ENCODE assay signal across 20 mouse cellular contexts in the genomic region with DNA sequence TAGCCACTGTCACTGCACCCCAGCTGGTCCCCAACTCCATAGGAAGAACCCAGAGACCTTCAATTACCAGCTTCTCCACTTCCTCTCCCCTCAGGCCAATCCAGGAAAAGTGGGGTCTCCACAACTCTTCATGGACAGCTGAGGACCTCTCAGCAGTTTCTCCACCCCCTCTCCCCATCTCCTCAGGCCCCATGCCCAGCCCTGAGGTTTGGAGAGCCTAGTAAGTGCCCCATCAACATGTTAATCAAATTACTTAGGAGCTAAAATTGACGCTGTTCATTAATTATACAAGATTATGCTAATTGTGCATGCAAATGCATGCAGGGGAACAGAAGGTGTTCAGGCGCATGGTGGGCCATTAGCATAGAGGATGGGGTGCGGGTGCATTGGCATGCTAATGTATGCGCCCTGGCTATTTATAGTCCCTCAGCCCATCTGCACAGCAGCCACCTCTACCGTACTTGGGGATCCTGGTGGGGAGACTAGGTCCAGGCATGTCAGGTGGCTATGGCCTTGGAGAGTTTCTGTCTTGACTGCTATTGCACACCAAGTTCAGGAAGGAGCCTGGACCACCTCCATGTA. TPM values are rescaled to one million over a fixed set of nuclear protein-coding genes. Genes with fewer than 3 reads are reported as not detected.
A peak's percentile ranks its signal among the peaks of the same experiment; 100 is the strongest.
DNase-seq lines count a peak whose midpoint lies in the region; ATAC-seq and TF ChIP-seq lines count a peak whose summit lies in the region.
"Had no signal": no experiment of that assay in that cellular context is flagged by ENCODE, and none has a peak within 500 bp of the region (broad histone marks: within the 10 kb centered on the region; RNA-seq: fewer than 3 reads in every experiment).

No protein-coding gene starts in this region.

- H3K4me2 ChIP-seq in forebrain, embryonic 15.5 days (replicated peaks): no peak overlapping the region
- H3K4me2 ChIP-seq in kidney, embryonic 16.5 days (replicated peaks; ENCODE audit: low read depth, low read length): no peak overlapping the region
- H3K4me2 ChIP-seq: embryonic facial prominence, embryonic 12.5 days; intestine, embryonic 15.5 days; limb, embryonic 13.5 days had no signal

- H3K9me3 ChIP-seq in forebrain, embryonic 15.5 days: no peaks in the 10 kb centered on the region
- H3K9me3 ChIP-seq in kidney, embryonic 16.5 days (ENCODE audit: low read length): no peaks in the 10 kb centered on the region
- H3K9me3 ChIP-seq: embryonic facial prominence, embryonic 12.5 days; intestine, embryonic 15.5 days; limb, embryonic 13.5 days had no signal

- peak; percentile 14 to 19 for DNase-seq in left cerebral cortex, adult 9 months (ENCODE audit: low spot score in 2 of 2)
- DNase-seq in left cerebral cortex, adult 2 months (ENCODE audit: extremely low spot score in 1 of 2, low spot score in 2 of 2): no peak
- DNase-seq in R1 (ENCODE audit: low read depth, low spot score): peak; percentile 17
- peak; percentile 13 for DNase-seq in layer of hippocampus, adult 9-10 months (ENCODE audit: low spot score)
- no peak for DNase-seq in kidney, adult 11 months
- DNase-seq in kidney, postnatal 4 days: no peak
- DNase-seq: adrenal gland, adult 2 months; cerebellum, postnatal 36 days; liver, postnatal 0 days had no signal

- ATAC-seq in forebrain, embryonic 15.5 days (replicated peaks): peak; percentile 98
- no peak for ATAC-seq in kidney, embryonic 16.5 days (ENCODE audit: low FRiP score, low TSS enrichment)
- ATAC-seq: intestine, embryonic 15.5 days; liver, postnatal 0 days had no signal

- H3K4me1 ChIP-seq in forebrain, embryonic 15.5 days: peaks cover 31% of the 10 kb centered on the region
- H3K4me1 ChIP-seq in kidney, embryonic 16.5 days (ENCODE audit: insufficient read depth, low read length): no peaks in the 10 kb centered on the region
- H3K4me1 ChIP-seq: embryonic facial prominence, embryonic 12.5 days; intestine, embryonic 15.5 days; limb, embryonic 13.5 days had no signal

- no peak overlapping the region for H3K27ac ChIP-seq in left cerebral cortex, adult 2 months
- H3K27ac ChIP-seq in forebrain, embryonic 15.5 days (replicated peaks): peak overlapping the region; percentile 69
- H3K27ac ChIP-seq in kidney, embryonic 16.5 days (ENCODE audit: low read length): no peak overlapping the region
- H3K27ac ChIP-seq: embryonic facial prominence, embryonic 12.5 days; intestine, embryonic 15.5 days; limb, embryonic 13.5 days; stomach, postnatal 0 days had no signal

- WGBS in forebrain, embryonic 15.5 days: 16% methylated on average over 5 of the region's 5 CpGs
- 53% methylated on average over 5 of the region's 5 CpGs for WGBS in kidney, embryonic 16.5 days

- no peak for TF ChIP-seq CTCF in left cerebral cortex, adult 2 months (IDR thresholded peaks at IDR 0.05)

- H3K36me3 ChIP-seq in forebrain, embryonic 15.5 days: no peaks in the 10 kb centered on the region
- H3K36me3 ChIP-seq in kidney, embryonic 16.5 days (ENCODE audit: insufficient read depth, low read length): no peaks in the 10 kb centered on the region
- H3K36me3 ChIP-seq: embryonic facial prominence, embryonic 12.5 days; intestine, embryonic 15.5 days; limb, embryonic 13.5 days had no signal

- H3K4me3 ChIP-seq in left cerebral cortex, adult 2 months: no peak overlapping the region
- H3K4me3 ChIP-seq in forebrain, embryonic 15.5 days: no peak overlapping the region
- H3K4me3 ChIP-seq in kidney, embryonic 16.5 days (ENCODE audit: low read length): no peak overlapping the region
- H3K4me3 ChIP-seq: embryonic facial prominence, embryonic 12.5 days; intestine, embryonic 15.5 days; limb, embryonic 13.5 days had no signal

- H3K9ac ChIP-seq in forebrain, embryonic 15.5 days (replicated peaks): no peak overlapping the region
- no peak overlapping the region for H3K9ac ChIP-seq in kidney, embryonic 16.5 days (replicated peaks; ENCODE audit: low read length)
- H3K9ac ChIP-seq: embryonic facial prominence, embryonic 12.5 days; intestine, embryonic 15.5 days; limb, embryonic 13.5 days; liver, postnatal 0 days had no signal

- H3K27me3 ChIP-seq in forebrain, embryonic 15.5 days: no peaks in the 10 kb centered on the region
- H3K27me3 ChIP-seq in kidney, embryonic 16.5 days (ENCODE audit: insufficient read depth, low read length): no peaks in the 10 kb centered on the region
- H3K27me3 ChIP-seq: intestine, embryonic 15.5 days had no signal

- intact Hi-C loops in left cerebral cortex, adult 2 months (cut with DNase I): no loop called here

RNA-seq across cellular contexts. Expression of gene Cpxm1, which starts 45.5 kb away (rescaled TPM):
- total RNA-seq in left cerebral cortex, adult 2 months (2021): 1 to 10 TPM; 5.5 to 6.4 TPM
- polyA plus RNA-seq in forebrain, embryonic 15.5 days (2015; fragmentation: Nextera tagmentation; extraction: Ambion mirVana): 14.6 and 15.2 TPM in 2 replicates
- polyA plus RNA-seq in kidney, embryonic 16.5 days (2015; fragmentation: Nextera tagmentation; extraction: Ambion mirVana): 104 and 105 TPM in 2 replicates

RNA-seq across cellular contexts. Expression of gene Gm28372, which starts 53.2 kb away (rescaled TPM):
- not detected for total RNA-seq in left cerebral cortex, adult 2 months (2021)
- 0.24 and 0.25 TPM in 2 replicates for polyA plus RNA-seq in forebrain, embryonic 15.5 days (2015; fragmentation: Nextera tagmentation; extraction: Ambion mirVana)
- polyA plus RNA-seq in kidney, embryonic 16.5 days (2015; fragmentation: Nextera tagmentation; extraction: Ambion mirVana): not detected in 2 replicates
- total RNA-seq: adrenal gland, adult 2 months; granulocyte monocyte progenitor cell, adult 5-6 weeks had no signal
- polyA plus RNA-seq: adrenal gland, adult 2 months; embryonic facial prominence, embryonic 12.5 days; frontal cortex, adult 2 months; heart, postnatal 0 days; intestine, embryonic 15.5 days; large intestine, adult 2 months; liver, postnatal 0 days; small intestine, adult 2 months; stomach, postnatal 0 days had no signal

RNA-seq across cellular contexts. Expression of gene 1700020A23Rik, which starts 53.2 kb away (rescaled TPM):
- not detected for total RNA-seq in left cerebral cortex, adult 2 months (2021)
- polyA plus RNA-seq in forebrain, embryonic 15.5 days (2015; fragmentation: Nextera tagmentation; extraction: Ambion mirVana): 0.42 and 0.45 TPM in 2 replicates
- not detected in 2 replicates for polyA plus RNA-seq in kidney, embryonic 16.5 days (2015; fragmentation: Nextera tagmentation; extraction: Ambion mirVana)
- total RNA-seq: granulocyte monocyte progenitor cell, adult 5-6 weeks had no signal
- polyA plus RNA-seq: adrenal gland, adult 2 months; embryonic facial prominence, embryonic 12.5 days; frontal cortex, adult 2 months; heart, postnatal 0 days; intestine, embryonic 15.5 days; large intestine, adult 2 months; limb, embryonic 13.5 days; liver, postnatal 0 days; small intestine, adult 2 months; stomach, postnatal 0 days had no signal

RNA-seq across cellular contexts. Expression of gene Tmem239, which starts 54.4 kb away (rescaled TPM):
- total RNA-seq in left cerebral cortex, adult 2 months (2021): not detected
- not detected in 2 replicates for polyA plus RNA-seq in forebrain, embryonic 15.5 days (2015; fragmentation: Nextera tagmentation; extraction: Ambion mirVana)
- polyA plus RNA-seq in kidney, embryonic 16.5 days (2015; fragmentation: Nextera tagmentation; extraction: Ambion mirVana): not detected in 2 replicates
- total RNA-seq: adrenal gland, adult 2 months; granulocyte monocyte progenitor cell, adult 5-6 weeks had no signal
- polyA plus RNA-seq: adrenal gland, adult 2 months; frontal cortex, adult 2 months; heart, postnatal 0 days; intestine, embryonic 15.5 days; large intestine, adult 2 months; limb, embryonic 13.5 days; liver, postnatal 0 days; small intestine, adult 2 months; stomach, postnatal 0 days had no signal

RNA-seq across cellular contexts. Expression of gene Ebf4, which starts 56.9 kb away (rescaled TPM):
- total RNA-seq in left cerebral cortex, adult 2 months (2021): 1 to 10 TPM; 9.7 to 9.8 TPM
- 3.8 and 4.0 TPM in 2 replicates for polyA plus RNA-seq in forebrain, embryonic 15.5 days (2015; fragmentation: Nextera tagmentation; extraction: Ambion mirVana)
- polyA plus RNA-seq in kidney, embryonic 16.5 days (2015; fragmentation: Nextera tagmentation; extraction: Ambion mirVana): 2.1 and 2.3 TPM in 2 replicates
- total RNA-seq: granulocyte monocyte progenitor cell, adult 5-6 weeks had no signal

Comparison
In these comparisons a context has a peak if more than half of its experiments do, and no peak if none do; other contexts are left out.
1. DNase-seq: peak in left cerebral cortex, adult 9 months (2 of 2), R1 (single experiment) and layer of hippocampus, adult 9-10 months (single experiment); none in left cerebral cortex, adult 2 months (0 of 2), kidney, adult 11 months (single experiment) and kidney, postnatal 4 days (0 of 2).